Mouse (Mus musculus) midbrain, embryonic 12.5 days (tissue): Measurements from ENCODE around the gene Dis3l2. TPM values are rescaled to one million over a fixed set of nuclear protein-coding genes. Genes with fewer than 3 reads are reported as not detected.

Experiments
- ATAC-seq: fragments of 200-750 bp; cut with Nextera tagmentation; 2 replicates; pipeline ENCODE4 v1.8.0; 2017; ENCODE audit warnings: low read depth, moderate TSS enrichment, moderate library complexity; ENCODE audit not compliant: low FRiP score
- H3K27ac ChIP-seq: fragments of 300-500 bp; sonication (generic); replicated peaks from 2 replicates; pipeline ENCODE4 v1.5.1; 2016; ENCODE audit warnings: mild to moderate bottlenecking
- H3K27me3 ChIP-seq: fragments of 300-500 bp; sonication (generic); 2 replicates; pipeline ENCODE4 v1.6.1; 2016; ENCODE audit warnings: mild to moderate bottlenecking
- H3K36me3 ChIP-seq: fragments of 300-500 bp; sonication (generic); 2 replicates; pipeline ENCODE4 v1.6.1; 2016
- H3K4me1 ChIP-seq: fragments of 300-500 bp; sonication (generic); 2 replicates; pipeline ENCODE4 v1.6.1; 2016
- H3K4me2 ChIP-seq: fragments of 300-500 bp; sonication (generic); replicated peaks from 2 replicates; pipeline ENCODE4 v1.6.1; 2016; ENCODE audit warnings: mild to moderate bottlenecking, moderate library complexity
- H3K4me3 ChIP-seq: fragments of 300-500 bp; sonication (generic); 2 replicates; pipeline ENCODE4 v1.5.1; 2016; ENCODE audit warnings: mild to moderate bottlenecking
- H3K9ac ChIP-seq: fragments of 300-500 bp; sonication (generic); replicated peaks from 2 replicates; pipeline ENCODE4 v1.6.1; 2016; ENCODE audit warnings: mild to moderate bottlenecking, moderate library complexity
- H3K9me3 ChIP-seq: fragments of 300-500 bp; sonication (generic); 2 replicates; pipeline ENCODE4 v1.6.1; 2016; ENCODE audit warnings: mild to moderate bottlenecking
- whole genome bisulfite sequencing: fragments of 180-500 bp; shearing (Covaris S2); methylation state at CpG from one replicate; pipeline ENCODE4 v1.1.7; 2016; 5-methylcytosine and 5-hydroxymethylcytosine counted together
- polyA plus RNA-seq: library from polyadenylated mRNA; unstranded; fragments of >200 nt; fragmentation: Nextera tagmentation; extraction: Ambion mirVana; gene quantifications from 2 replicates; pipeline ENCODE4 v1.2.1, GENCODE M21; 2016

Gene Dis3l2
- polyA plus RNA-seq, 1 experiment from 2014 or later, result 37.8 TPM

- Histone ChIP-seq H3K36me3 (peaks cover 6% of the 10 kb centered on the region; the same call in 1 of the 2 replicates), H3K4me2 (no peak overlapping the region), H3K9ac (no peak overlapping the region), H3K27me3 (no peaks in the 10 kb centered on the region), H3K4me3 (no peak overlapping the region), H3K9me3 (no peaks in the 10 kb centered on the region), H3K27ac (no peak overlapping the region), H3K4me1 (no peaks in the 10 kb centered on the region; the same call in 1 of the 2 replicates)
- no peak for ATAC-seq
- 39% methylated on average over 3 of the region's 3 CpGs for whole genome bisulfite sequencing
Observed at GRCm38 (mm10) chr1:86742896-86743295, 39.3 kb downstream of the Dis3l2 start.

- Histone ChIP-seq H3K9ac (no peak overlapping the region), H3K4me2 (no peak overlapping the region), H3K36me3 (peaks cover 24% of the 10 kb centered on the region), H3K27me3 (no peaks in the 10 kb centered on the region), H3K27ac (no peak overlapping the region), H3K4me1 (no peaks in the 10 kb centered on the region; the same call in 1 of the 2 replicates), H3K4me3 (no peak overlapping the region), H3K9me3 (no peaks in the 10 kb centered on the region)
- no peak for ATAC-seq
- WGBS, result 97% methylated on average over 2 of the region's 2 CpGs
Observed at GRCm38 (mm10) chr1:86747034-86747433, 43.4 kb downstream of the Dis3l2 start.

- Histone ChIP-seq H3K9ac (no peak overlapping the region), H3K4me3 (no peak overlapping the region), H3K27ac (no peak overlapping the region), H3K27me3 (no peaks in the 10 kb centered on the region), H3K9me3 (no peaks in the 10 kb centered on the region), H3K4me2 (no peak overlapping the region), H3K36me3 (peaks cover 23% of the 10 kb centered on the region), H3K4me1 (no peaks in the 10 kb centered on the region; the same call in 1 of the 2 replicates)
- 87% methylated on average over 3 of the region's 3 CpGs for WGBS
- no peak for ATAC-seq
Observed at GRCm38 (mm10) chr1:86750094-86750493, 46.5 kb downstream of the Dis3l2 start.

- Histone ChIP-seq H3K9me3 (no peaks in the 10 kb centered on the region), H3K4me3 (no peak overlapping the region), H3K27me3 (no peaks in the 10 kb centered on the region), H3K4me2 (no peak overlapping the region), H3K27ac (no peak overlapping the region), H3K36me3 (peaks cover 19% of the 10 kb centered on the region), H3K4me1 (no peaks in the 10 kb centered on the region), H3K9ac (no peak overlapping the region)
- WGBS, result 84% methylated on average over 8 of the region's 8 CpGs
- ATAC-seq, result no peak
Observed at GRCm38 (mm10) chr1:86753416-86753815, 49.8 kb downstream of the Dis3l2 start.

- H3K36me3 ChIP-seq, result peaks cover 19% of the 10 kb centered on the region
- no peak for ATAC-seq
- H3K4me1 ChIP-seq, result no peaks in the 10 kb centered on the region
- no peak overlapping the region for H3K27ac ChIP-seq
- no peak overlapping the region for H3K9ac ChIP-seq
- no peaks in the 10 kb centered on the region for H3K27me3 ChIP-seq
- no peaks in the 10 kb centered on the region for H3K9me3 ChIP-seq
- WGBS, result 84% methylated on average over 3 of the region's 3 CpGs
- no peak overlapping the region for H3K4me3 ChIP-seq
- no peak overlapping the region for H3K4me2 ChIP-seq
Observed at GRCm38 (mm10) chr1:86754335-86754734, 50.7 kb downstream of the Dis3l2 start.

GRCm38 (mm10) chr1:86758091-86758490, 54.5 kb downstream of the Dis3l2 start:
- H3K9ac ChIP-seq, result no peak overlapping the region
- H3K4me3 ChIP-seq, result no peak overlapping the region
- H3K36me3 ChIP-seq, result peaks cover 8% of the 10 kb centered on the region; the same call in 1 of the 2 replicates
- H3K4me2 ChIP-seq, result no peak overlapping the region
- no peaks in the 10 kb centered on the region for H3K27me3 ChIP-seq
- no peaks in the 10 kb centered on the region for H3K9me3 ChIP-seq
- no peak for ATAC-seq
- WGBS, result 89% methylated on average over 6 of the region's 6 CpGs
- no peak overlapping the region for H3K27ac ChIP-seq
- no peaks in the 10 kb centered on the region for H3K4me1 ChIP-seq

GRCm38 (mm10) chr1:86762161-86762560, 58.6 kb downstream of the Dis3l2 start:
- no peak for ATAC-seq
- no peaks in the 10 kb centered on the region for H3K9me3 ChIP-seq
- H3K27me3 ChIP-seq, result no peaks in the 10 kb centered on the region
- H3K9ac ChIP-seq, result no peak overlapping the region
- no peak overlapping the region for H3K4me3 ChIP-seq
- no peak overlapping the region for H3K4me2 ChIP-seq
- H3K27ac ChIP-seq, result no peak overlapping the region
- no peaks in the 10 kb centered on the region for H3K4me1 ChIP-seq
- WGBS, result 92% methylated on average over 6 of the region's 6 CpGs
- H3K36me3 ChIP-seq, result peaks cover 13% of the 10 kb centered on the region

GRCm38 (mm10) chr1:86801241-86801640, 97.6 kb downstream of the Dis3l2 start:
- H3K9ac ChIP-seq, result no peak overlapping the region
- H3K4me2 ChIP-seq, result no peak overlapping the region
- no peak for ATAC-seq
- H3K27ac ChIP-seq, result no peak overlapping the region
- WGBS, result 84% methylated on average over 2 of the region's 2 CpGs
- H3K9me3 ChIP-seq, result no peaks in the 10 kb centered on the region
- H3K27me3 ChIP-seq, result no peaks in the 10 kb centered on the region
- H3K4me3 ChIP-seq, result no peak overlapping the region
- H3K4me1 ChIP-seq, result no peaks in the 10 kb centered on the region
- no peaks in the 10 kb centered on the region for H3K36me3 ChIP-seq

GRCm38 (mm10) chr1:86811756-86812155, 108.1 kb downstream of the Dis3l2 start:
- 75% methylated on average over 3 of the region's 3 CpGs for WGBS
- Histone ChIP-seq H3K4me3 (no peak overlapping the region), H3K4me2 (no peak overlapping the region), H3K9ac (no peak overlapping the region), H3K27me3 (no peaks in the 10 kb centered on the region), H3K9me3 (no peaks in the 10 kb centered on the region), H3K4me1 (no peaks in the 10 kb centered on the region), H3K36me3 (no peaks in the 10 kb centered on the region), H3K27ac (no peak overlapping the region)
- no peak for ATAC-seq

- Histone ChIP-seq H3K4me1 (no peaks in the 10 kb centered on the region), H3K9ac (no peak overlapping the region), H3K4me3 (no peak overlapping the region), H3K36me3 (no peaks in the 10 kb centered on the region), H3K27ac (no peak overlapping the region), H3K27me3 (no peaks in the 10 kb centered on the region), H3K4me2 (no peak overlapping the region), H3K9me3 (no peaks in the 10 kb centered on the region)
- no peak for ATAC-seq
- 59% methylated on average over 1 of the region's 1 CpGs for WGBS
Observed at GRCm38 (mm10) chr1:86822266-86822665, 118.7 kb downstream of the Dis3l2 start.

- Histone ChIP-seq H3K4me3 (no peak overlapping the region), H3K27me3 (no peaks in the 10 kb centered on the region), H3K4me2 (no peak overlapping the region), H3K27ac (no peak overlapping the region), H3K36me3 (no peaks in the 10 kb centered on the region), H3K9me3 (no peaks in the 10 kb centered on the region), H3K9ac (no peak overlapping the region), H3K4me1 (no peaks in the 10 kb centered on the region)
- WGBS, result 84% methylated on average over 2 of the region's 2 CpGs
- no peak for ATAC-seq
Observed at GRCm38 (mm10) chr1:86834351-86834987, 130.9 kb downstream of the Dis3l2 start.

- Histone ChIP-seq H3K27me3 (no peaks in the 10 kb centered on the region), H3K27ac (no peak overlapping the region), H3K4me3 (no peak overlapping the region), H3K9me3 (no peaks in the 10 kb centered on the region), H3K9ac (no peak overlapping the region), H3K4me1 (no peaks in the 10 kb centered on the region), H3K4me2 (no peak overlapping the region), H3K36me3 (no peaks in the 10 kb centered on the region)
- 88% methylated on average over 2 of the region's 2 CpGs for WGBS
- ATAC-seq, result no peak
Observed at GRCm38 (mm10) chr1:86834988-86835387, 131.4 kb downstream of the Dis3l2 start.

GRCm38 (mm10) chr1:86850754-86851153, 147.1 kb downstream of the Dis3l2 start:
- Histone ChIP-seq H3K4me2 (no peak overlapping the region), H3K27ac (no peak overlapping the region), H3K36me3 (0 out of 2 replicates have a peak, but pooled peaks cover 4% of the 10 kb centered on the region), H3K4me3 (no peak overlapping the region), H3K9ac (no peak overlapping the region), H3K27me3 (no peaks in the 10 kb centered on the region), H3K9me3 (no peaks in the 10 kb centered on the region), H3K4me1 (no peaks in the 10 kb centered on the region)
- ATAC-seq, result no peak
- 92% methylated on average over 2 of the region's 2 CpGs for WGBS
